Mouse (Mus musculus): ENCODE data around the gene Grip1.

GRCm38 (mm10) chr10:119646500-119647439, 193.1 kb downstream of the Grip1 start:
- TF ChIP-seq E2F4 (IDR thresholded peaks at IDR 0.05; ENCODE audit: insufficient read depth) (no peak), POLR2AphosphoS2 (IDR thresholded peaks at IDR 0.05; ENCODE audit: insufficient read length, low read depth) (no peak), POLR2A (IDR thresholded peaks at IDR 0.05; ENCODE audit: insufficient read length, low read depth) (no peak), TCF12 (IDR thresholded peaks at IDR 0.05; ENCODE audit: insufficient read depth, poor library complexity, severe bottlenecking) (no peak), USF1 (IDR thresholded peaks at IDR 0.05; ENCODE audit: low read depth) (no peak), MYOG (IDR thresholded peaks at IDR 0.05; ENCODE audit: control insufficient read depth in 1 of 3, insufficient read depth in 1 of 3, insufficient read length in 2 of 3, low read depth in 2 of 3) (no peak), SRF (IDR thresholded peaks at IDR 0.05; ENCODE audit: control insufficient read depth, insufficient read length, low read depth) (no peak), TCF3 (IDR thresholded peaks at IDR 0.05; ENCODE audit: insufficient read length, low read depth) (no peak), REST (IDR thresholded peaks at IDR 0.05; ENCODE audit: insufficient read depth, insufficient read length) (no peak), MAX (IDR thresholded peaks at IDR 0.05; ENCODE audit: low read depth) (no peak), CEBPB (IDR thresholded peaks at IDR 0.05; ENCODE audit: insufficient read depth, poor library complexity, severe bottlenecking) (no peak), MYOD1 (IDR thresholded peaks at IDR 0.05; ENCODE audit: control insufficient read depth in 1 of 3, insufficient read length in 2 of 3, low read depth in 2 of 3) (no peak)

Measured in myocyte (in vitro differentiated cells).